Mouse (Mus musculus): ENCODE measurements around the gene Xxylt1. TPM values are rescaled to one million over a fixed set of nuclear protein-coding genes. Genes with fewer than 3 reads are reported as not detected.

The Xxylt1 gene
- polyA plus RNA-seq, 1 experiment from 2014 or later = 11.7 TPM

DNA sequence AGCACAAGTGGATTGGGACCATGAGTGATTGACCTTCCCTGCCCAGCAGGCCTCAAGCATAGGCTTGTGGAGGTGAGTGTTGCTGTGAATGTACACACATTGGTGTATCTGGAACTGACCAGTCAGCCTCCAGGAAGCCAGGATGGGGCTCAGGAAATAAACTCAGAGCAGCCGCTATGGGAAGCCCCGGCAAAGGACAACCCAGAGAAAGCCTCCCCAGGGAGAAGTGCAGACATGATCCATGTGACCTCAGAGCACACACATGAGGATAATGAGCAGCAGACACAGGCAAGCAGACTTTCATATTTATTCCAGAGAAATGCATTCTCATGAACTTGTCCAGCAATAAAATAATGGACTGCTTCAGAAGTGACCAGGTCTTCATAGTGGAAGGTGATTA lies 86.4 kb downstream of the Xxylt1 start:
- Histone ChIP-seq H3K9ac (ENCODE audit: low read length) (no peak overlapping the region), H3K27me3 (ENCODE audit: control insufficient read depth, insufficient read depth, low read depth, low read length) (no peaks in the 10 kb centered on the region), H3K9me3 (ENCODE audit: control insufficient read depth, low read length) (no peaks in the 10 kb centered on the region), H3K4me2 (ENCODE audit: low read depth, low read length) (no peak overlapping the region), H3K4me3 (ENCODE audit: low read length) (no peak overlapping the region), H3K36me3 (ENCODE audit: control insufficient read depth, insufficient read depth, low read length) (no peaks in the 10 kb centered on the region), H3K4me1 (replicated peaks; ENCODE audit: control insufficient read depth, insufficient read depth, low read length) (peaks cover 4% of the 10 kb centered on the region; the same call in 1 of the 2 replicates), H3K27ac (ENCODE audit: low read length) (peak overlapping the region; percentile 29)
- 40% methylated on average over 2 of the region's 2 CpGs for WGBS
- no peak for ATAC-seq (ENCODE audit: low read depth)

DNA sequence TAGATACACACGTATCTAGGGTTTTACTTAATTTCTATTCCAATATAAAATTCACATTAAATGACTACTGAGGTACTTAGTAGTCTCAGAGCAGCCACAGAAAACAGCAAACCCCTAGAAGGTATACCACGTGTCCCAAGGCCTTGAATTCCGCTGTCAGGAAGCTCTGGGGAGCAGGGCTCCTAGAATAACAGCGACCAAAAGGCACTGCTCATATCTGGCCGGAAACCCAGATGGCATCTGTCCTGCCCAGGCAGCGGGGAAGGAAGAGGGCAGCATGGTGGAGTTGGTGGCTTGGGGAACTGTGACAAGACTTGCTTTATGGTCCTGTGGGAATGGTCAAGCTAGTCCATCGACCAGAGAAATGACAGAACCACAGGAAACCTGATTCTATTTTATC lies 86.9 kb downstream of the Xxylt1 start:
- 71% methylated on average over 7 of the region's 7 CpGs for WGBS
- peak overlapping the region; percentile 29; the same call in 1 of the 2 replicates for H3K27ac ChIP-seq (ENCODE audit: low read length)

GRCm38 (mm10) chr16:30992568-30992967 lies 88.7 kb downstream of the Xxylt1 start:
- Histone ChIP-seq H3K4me2 (ENCODE audit: low read depth, low read length) (no peak overlapping the region), H3K27ac (ENCODE audit: low read length) (peak overlapping the region; percentile 3; the same call in 1 of the 2 replicates), H3K27me3 (ENCODE audit: control insufficient read depth, insufficient read depth, low read depth, low read length) (no peaks in the 10 kb centered on the region), H3K4me3 (ENCODE audit: low read length) (no peak overlapping the region), H3K4me1 (replicated peaks; ENCODE audit: control insufficient read depth, insufficient read depth, low read length) (peaks cover 4% of the 10 kb centered on the region; the same call in 1 of the 2 replicates), H3K9me3 (ENCODE audit: control insufficient read depth, low read length) (no peaks in the 10 kb centered on the region), H3K36me3 (ENCODE audit: control insufficient read depth, insufficient read depth, low read length) (no peaks in the 10 kb centered on the region), H3K9ac (ENCODE audit: low read length) (no peak overlapping the region)
- 56% methylated on average over 5 of the region's 5 CpGs for WGBS
- ATAC-seq (ENCODE audit: low read depth) = peak; percentile 59

More for the DNA sequence above, 86.9 kb downstream of the Xxylt1 start:
- no peaks in the 10 kb centered on the region for H3K27me3 ChIP-seq (ENCODE audit: control insufficient read depth, insufficient read depth, low read depth, low read length)
- H3K9ac ChIP-seq (ENCODE audit: low read length) = no peak overlapping the region
- H3K9me3 ChIP-seq (ENCODE audit: control insufficient read depth, low read length) = no peaks in the 10 kb centered on the region
- ATAC-seq (ENCODE audit: low read depth) = 0 out of 2 replicates have a peak, but pooled peaks have one; percentile 43
- H3K4me3 ChIP-seq (ENCODE audit: low read length) = no peak overlapping the region
- peaks cover 4% of the 10 kb centered on the region; the same call in 1 of the 2 replicates for H3K4me1 ChIP-seq (replicated peaks; ENCODE audit: control insufficient read depth, insufficient read depth, low read length)
- no peaks in the 10 kb centered on the region for H3K36me3 ChIP-seq (ENCODE audit: control insufficient read depth, insufficient read depth, low read length)
- H3K4me2 ChIP-seq (ENCODE audit: low read depth, low read length) = no peak overlapping the region

GRCm38 (mm10) chr16:30990661-30991060 lies 90.6 kb downstream of the Xxylt1 start:
- no peaks in the 10 kb centered on the region for H3K27me3 ChIP-seq (ENCODE audit: control insufficient read depth, insufficient read depth, low read depth, low read length)
- ATAC-seq (ENCODE audit: low read depth) = no peak

DNA sequence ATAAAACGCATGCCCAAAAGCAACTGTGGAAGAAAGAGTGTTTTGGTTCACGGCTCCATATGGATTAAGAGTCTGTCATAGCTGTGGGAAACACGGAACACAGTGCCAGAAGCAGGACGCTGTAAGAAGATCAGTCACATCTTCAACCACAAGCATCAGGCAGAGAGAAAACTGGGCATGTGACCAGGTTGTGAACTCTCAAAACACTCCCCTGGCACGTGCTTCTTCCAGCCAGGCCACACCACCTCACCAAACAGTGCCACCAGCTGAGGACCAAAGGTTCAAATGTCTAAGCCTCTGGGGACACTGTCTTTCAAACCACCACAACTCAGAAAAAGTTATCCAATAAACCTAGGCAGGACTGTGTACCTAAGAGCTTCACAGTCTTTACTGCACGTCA lies 93.0 kb downstream of the Xxylt1 start:
- ATAC-seq (ENCODE audit: low read depth) = no peak
- no peaks in the 10 kb centered on the region for H3K36me3 ChIP-seq (ENCODE audit: control insufficient read depth, insufficient read depth, low read length)
- no peaks in the 10 kb centered on the region for H3K9me3 ChIP-seq (ENCODE audit: control insufficient read depth, low read length)
- H3K27ac ChIP-seq (ENCODE audit: low read length) = no peak overlapping the region
- no peak overlapping the region for H3K9ac ChIP-seq (ENCODE audit: low read length)
- H3K4me3 ChIP-seq (ENCODE audit: low read length) = no peak overlapping the region
- 70% methylated on average over 6 of the region's 6 CpGs for WGBS
- peaks cover 7% of the 10 kb centered on the region for H3K4me1 ChIP-seq (replicated peaks; ENCODE audit: control insufficient read depth, insufficient read depth, low read length)
- no peaks in the 10 kb centered on the region for H3K27me3 ChIP-seq (ENCODE audit: control insufficient read depth, insufficient read depth, low read depth, low read length)
- no peak overlapping the region for H3K4me2 ChIP-seq (ENCODE audit: low read depth, low read length)

More at GRCm38 (mm10) chr16:30990661-30991060, 90.6 kb downstream of the Xxylt1 start:
- Histone ChIP-seq H3K36me3 (ENCODE audit: control insufficient read depth, insufficient read depth, low read length) (no peaks in the 10 kb centered on the region), H3K4me3 (ENCODE audit: low read length) (no peak overlapping the region), H3K4me1 (replicated peaks; ENCODE audit: control insufficient read depth, insufficient read depth, low read length) (peaks cover 4% of the 10 kb centered on the region; the same call in 1 of the 2 replicates), H3K9me3 (ENCODE audit: control insufficient read depth, low read length) (no peaks in the 10 kb centered on the region), H3K27ac (ENCODE audit: low read length) (no peak overlapping the region), H3K9ac (ENCODE audit: low read length) (no peak overlapping the region), H3K4me2 (ENCODE audit: low read depth, low read length) (no peak overlapping the region)
- 50% methylated on average over 2 of the region's 2 CpGs for WGBS

GRCm38 (mm10) chr16:30987684-30988083 lies 93.5 kb downstream of the Xxylt1 start:
- Histone ChIP-seq H3K36me3 (ENCODE audit: control insufficient read depth, insufficient read depth, low read length) (no peaks in the 10 kb centered on the region), H3K4me1 (replicated peaks; ENCODE audit: control insufficient read depth, insufficient read depth, low read length) (peaks cover 7% of the 10 kb centered on the region), H3K27ac (ENCODE audit: low read length) (no peak overlapping the region), H3K27me3 (ENCODE audit: control insufficient read depth, insufficient read depth, low read depth, low read length) (no peaks in the 10 kb centered on the region), H3K9me3 (ENCODE audit: control insufficient read depth, low read length) (no peaks in the 10 kb centered on the region), H3K9ac (ENCODE audit: low read length) (no peak overlapping the region), H3K4me2 (ENCODE audit: low read depth, low read length) (no peak overlapping the region), H3K4me3 (ENCODE audit: low read length) (no peak overlapping the region)
- no peak for ATAC-seq (ENCODE audit: low read depth)
- WGBS = 79% methylated on average over 6 of the region's 6 CpGs

- no peak overlapping the region for H3K27ac ChIP-seq (ENCODE audit: low read length)
- no peak for ATAC-seq (ENCODE audit: low read depth)
- no peak overlapping the region for H3K4me2 ChIP-seq (ENCODE audit: low read depth, low read length)
- no peak overlapping the region for H3K9ac ChIP-seq (ENCODE audit: low read length)
- H3K27me3 ChIP-seq (ENCODE audit: control insufficient read depth, insufficient read depth, low read depth, low read length) = no peaks in the 10 kb centered on the region
- 48% methylated on average over 17 of the region's 17 CpGs for WGBS
- peaks cover 14% of the 10 kb centered on the region for H3K4me1 ChIP-seq (replicated peaks; ENCODE audit: control insufficient read depth, insufficient read depth, low read length)
- no peak overlapping the region for H3K4me3 ChIP-seq (ENCODE audit: low read length)
- no peaks in the 10 kb centered on the region for H3K9me3 ChIP-seq (ENCODE audit: control insufficient read depth, low read length)
- no peaks in the 10 kb centered on the region for H3K36me3 ChIP-seq (ENCODE audit: control insufficient read depth, insufficient read depth, low read length)
Measured at GRCm38 (mm10) chr16:30984826-30985545, 96.2 kb downstream of the Xxylt1 start.

- H3K27me3 ChIP-seq (ENCODE audit: control insufficient read depth, insufficient read depth, low read depth, low read length) = no peaks in the 10 kb centered on the region
- 96% methylated on average over 5 of the region's 5 CpGs for WGBS
- no peaks in the 10 kb centered on the region for H3K9me3 ChIP-seq (ENCODE audit: control insufficient read depth, low read length)
- no peak for ATAC-seq (ENCODE audit: low read depth)
- H3K4me1 ChIP-seq (replicated peaks; ENCODE audit: control insufficient read depth, insufficient read depth, low read length) = peaks cover 19% of the 10 kb centered on the region
- H3K36me3 ChIP-seq (ENCODE audit: control insufficient read depth, insufficient read depth, low read length) = no peaks in the 10 kb centered on the region
- no peak overlapping the region for H3K27ac ChIP-seq (ENCODE audit: low read length)
- H3K4me2 ChIP-seq (ENCODE audit: low read depth, low read length) = no peak overlapping the region
- H3K9ac ChIP-seq (ENCODE audit: low read length) = no peak overlapping the region
- H3K4me3 ChIP-seq (ENCODE audit: low read length) = no peak overlapping the region
Measured at GRCm38 (mm10) chr16:30984101-30984500, 97.1 kb downstream of the Xxylt1 start.

- ATAC-seq (ENCODE audit: low read depth) = no peak
- peaks cover 20% of the 10 kb centered on the region for H3K4me1 ChIP-seq (replicated peaks; ENCODE audit: control insufficient read depth, insufficient read depth, low read length)
- no peak overlapping the region for H3K9ac ChIP-seq (ENCODE audit: low read length)
- H3K27me3 ChIP-seq (ENCODE audit: control insufficient read depth, insufficient read depth, low read depth, low read length) = no peaks in the 10 kb centered on the region
- H3K36me3 ChIP-seq (ENCODE audit: control insufficient read depth, insufficient read depth, low read length) = no peaks in the 10 kb centered on the region
- H3K4me2 ChIP-seq (ENCODE audit: low read depth, low read length) = no peak overlapping the region
- H3K4me3 ChIP-seq (ENCODE audit: low read length) = no peak overlapping the region
- WGBS = 59% methylated on average over 6 of the region's 6 CpGs
- no peaks in the 10 kb centered on the region for H3K9me3 ChIP-seq (ENCODE audit: control insufficient read depth, low read length)
- H3K27ac ChIP-seq (ENCODE audit: low read length) = no peak overlapping the region
Measured at GRCm38 (mm10) chr16:30983699-30984098, 97.5 kb downstream of the Xxylt1 start.
